Mouse (Mus musculus) left cerebral cortex, adult 9 months (tissue): ENCODE measurements around the gene Tmem251.

ENCODE experiments used
- DNase-seq, 2 experiments: peaks; one replicate each; pipeline ENCODE4 v3.0.0; 2022; ENCODE audit warnings: low spot score in 2 of 2

Tmem251 gene

GRCm38 (mm10) chr12:102710851-102711375 lies 32.6 kb upstream of the Tmem251 start:
- DNase-seq: no peak

DNA sequence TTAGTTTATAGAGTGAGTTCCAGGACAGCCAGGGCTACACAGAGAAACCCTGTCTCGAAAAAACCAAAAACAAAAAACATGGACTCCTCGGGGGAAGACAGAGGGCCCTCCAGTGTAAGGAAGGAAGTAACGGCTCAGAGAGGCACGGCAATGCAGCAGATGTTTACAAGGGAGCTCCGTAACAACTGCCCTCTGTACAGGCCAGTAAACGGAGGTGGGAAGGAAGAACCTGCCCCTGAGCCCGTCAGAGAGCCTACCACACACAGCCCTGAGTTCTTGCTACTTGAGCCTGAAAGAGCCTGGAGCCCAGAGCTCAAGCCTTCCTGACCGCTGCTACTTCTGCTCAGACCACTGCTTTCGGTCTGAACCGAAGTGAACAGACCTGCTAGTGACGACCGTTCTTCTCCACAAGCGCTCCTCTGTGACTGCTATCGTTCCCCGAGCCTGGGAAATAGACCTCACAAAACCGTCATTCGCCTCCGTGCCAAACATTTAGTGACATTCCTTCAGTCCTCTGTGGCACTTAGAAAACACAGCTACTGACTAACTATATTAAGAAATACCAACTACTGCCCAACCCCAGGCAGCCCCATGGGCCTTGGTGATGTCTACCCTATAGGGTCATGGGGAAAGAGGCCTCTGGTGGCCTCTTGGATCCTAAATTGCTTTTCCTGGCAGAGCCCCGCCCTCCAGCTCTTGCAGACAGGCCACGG lies 30.3 kb upstream of the Tmem251 start:
- no peak for DNase-seq

GRCm38 (mm10) chr12:102714116-102714515 lies 29.4 kb upstream of the Tmem251 start:
- DNase-seq: no peak

DNA sequence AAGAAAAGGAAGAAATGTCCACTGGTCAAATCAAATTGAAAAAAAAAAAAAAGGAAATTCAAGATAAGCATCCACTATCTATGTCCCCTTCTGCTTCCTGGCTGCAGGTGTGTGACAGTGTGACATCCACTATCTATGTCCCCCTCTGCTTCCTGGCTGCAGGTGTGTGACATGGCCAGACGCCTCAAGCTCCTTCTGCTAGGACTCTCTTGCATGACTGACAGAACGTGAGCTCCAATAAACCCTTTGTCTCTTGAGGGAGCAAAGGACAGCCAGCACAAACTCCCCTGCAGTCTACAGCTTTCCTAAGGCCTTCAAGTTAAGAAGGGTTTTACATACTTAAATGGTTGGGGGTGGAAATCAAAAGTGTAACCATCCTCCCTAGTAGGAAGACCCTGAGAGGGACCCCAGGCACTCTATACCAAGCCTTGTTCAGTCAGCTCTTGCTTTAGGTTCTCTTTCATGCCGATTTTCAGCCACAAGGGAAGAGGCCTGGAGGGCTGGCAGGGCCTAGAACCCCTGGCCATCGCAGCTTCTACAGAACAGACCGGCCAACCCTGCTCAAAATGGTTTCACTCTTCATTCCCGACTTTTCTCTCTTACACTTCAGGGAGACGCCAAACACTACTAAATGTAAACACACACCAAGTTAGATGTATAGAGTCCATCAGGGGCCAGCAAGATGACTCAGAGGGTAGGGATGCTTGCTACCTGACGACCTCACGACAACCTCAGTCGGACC lies 28.7 kb upstream of the Tmem251 start:
- DNase-seq: no peak

DNA sequence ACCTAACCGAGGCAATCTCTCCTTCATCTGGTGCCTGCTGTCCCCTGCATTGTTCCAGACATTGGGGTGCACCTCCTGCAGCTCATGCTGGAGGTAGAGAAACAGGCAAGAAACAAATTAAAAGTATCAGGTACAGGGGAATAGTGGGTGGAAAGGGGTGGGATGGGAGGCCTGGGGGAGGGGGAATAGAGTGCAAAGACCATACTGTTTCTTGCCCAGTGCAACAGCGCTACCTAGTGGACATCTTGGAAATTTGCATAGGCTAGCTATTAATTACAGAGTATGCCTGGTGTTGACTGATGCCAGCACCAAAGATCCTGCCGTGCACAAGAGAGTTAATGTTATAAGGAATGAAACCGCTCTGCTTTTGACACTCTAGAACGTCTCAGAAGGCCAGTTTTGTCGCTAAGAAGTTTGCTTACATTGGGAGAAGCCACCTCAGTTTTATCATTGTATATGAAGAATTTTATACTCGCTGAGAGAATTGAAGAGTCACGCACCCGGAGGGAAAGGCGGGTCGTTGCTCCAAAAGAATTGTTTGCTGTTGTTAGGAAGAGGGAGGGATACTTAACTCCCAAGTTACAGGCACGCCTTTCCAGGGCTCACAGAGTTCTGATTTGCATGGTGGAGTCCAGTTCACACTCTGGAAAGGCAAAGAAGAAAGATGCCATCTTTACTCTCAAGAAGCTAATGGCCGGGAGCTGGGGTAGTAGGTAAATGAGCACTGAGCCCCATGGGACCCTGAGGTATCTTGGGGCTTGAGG lies 23.8 kb upstream of the Tmem251 start:
- DNase-seq: no peak

GRCm38 (mm10) chr12:102722451-102722850 lies 21.1 kb upstream of the Tmem251 start:
- no peak for DNase-seq

DNA sequence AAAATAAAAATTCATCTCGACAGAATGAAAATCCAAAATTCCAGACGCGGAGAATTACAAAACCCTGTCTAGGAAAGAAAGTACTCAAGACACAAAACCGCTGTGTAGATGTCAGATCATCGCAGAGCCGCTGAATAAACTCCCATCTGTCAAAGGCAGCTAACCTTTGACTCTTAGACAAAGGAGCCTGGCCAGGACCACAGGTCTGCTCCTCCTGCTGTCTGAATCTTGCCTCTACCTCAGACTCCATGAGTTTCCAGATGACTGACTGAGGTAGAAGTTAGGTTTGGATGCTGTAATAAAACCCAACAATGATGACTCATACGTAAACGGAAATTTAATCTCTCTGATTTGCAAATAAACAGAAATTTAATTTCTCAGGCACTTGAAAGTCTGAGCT lies 20.6 kb upstream of the Tmem251 start:
- no peak for DNase-seq

- peak in 1 of 2 experiments; percentile 62 for DNase-seq
Measured at GRCm38 (mm10) chr12:102723861-102724260, 19.7 kb upstream of the Tmem251 start.

GRCm38 (mm10) chr12:102725146-102725545 lies 18.4 kb upstream of the Tmem251 start:
- DNase-seq: no peak

DNA sequence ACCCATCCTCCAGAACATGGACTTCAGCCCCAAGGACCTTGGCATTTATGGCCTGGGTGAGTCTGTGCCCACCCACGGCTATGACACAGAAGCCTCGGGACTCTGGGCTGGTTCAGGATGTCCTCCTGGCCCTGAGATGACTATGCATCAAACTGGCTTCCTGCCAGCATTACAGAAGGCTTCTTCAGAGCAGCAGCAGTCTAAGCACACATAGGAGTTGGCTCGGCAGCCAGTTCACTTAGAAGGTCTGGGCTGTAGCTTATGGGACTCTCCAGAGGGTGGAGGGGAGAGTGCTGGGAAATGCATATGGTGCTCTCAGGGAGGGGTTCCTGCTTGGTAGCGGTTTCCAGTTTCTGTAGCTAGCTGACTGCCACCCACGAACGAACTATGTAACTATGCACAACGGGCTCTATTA lies 17.8 kb upstream of the Tmem251 start:
- no peak for DNase-seq

DNA sequence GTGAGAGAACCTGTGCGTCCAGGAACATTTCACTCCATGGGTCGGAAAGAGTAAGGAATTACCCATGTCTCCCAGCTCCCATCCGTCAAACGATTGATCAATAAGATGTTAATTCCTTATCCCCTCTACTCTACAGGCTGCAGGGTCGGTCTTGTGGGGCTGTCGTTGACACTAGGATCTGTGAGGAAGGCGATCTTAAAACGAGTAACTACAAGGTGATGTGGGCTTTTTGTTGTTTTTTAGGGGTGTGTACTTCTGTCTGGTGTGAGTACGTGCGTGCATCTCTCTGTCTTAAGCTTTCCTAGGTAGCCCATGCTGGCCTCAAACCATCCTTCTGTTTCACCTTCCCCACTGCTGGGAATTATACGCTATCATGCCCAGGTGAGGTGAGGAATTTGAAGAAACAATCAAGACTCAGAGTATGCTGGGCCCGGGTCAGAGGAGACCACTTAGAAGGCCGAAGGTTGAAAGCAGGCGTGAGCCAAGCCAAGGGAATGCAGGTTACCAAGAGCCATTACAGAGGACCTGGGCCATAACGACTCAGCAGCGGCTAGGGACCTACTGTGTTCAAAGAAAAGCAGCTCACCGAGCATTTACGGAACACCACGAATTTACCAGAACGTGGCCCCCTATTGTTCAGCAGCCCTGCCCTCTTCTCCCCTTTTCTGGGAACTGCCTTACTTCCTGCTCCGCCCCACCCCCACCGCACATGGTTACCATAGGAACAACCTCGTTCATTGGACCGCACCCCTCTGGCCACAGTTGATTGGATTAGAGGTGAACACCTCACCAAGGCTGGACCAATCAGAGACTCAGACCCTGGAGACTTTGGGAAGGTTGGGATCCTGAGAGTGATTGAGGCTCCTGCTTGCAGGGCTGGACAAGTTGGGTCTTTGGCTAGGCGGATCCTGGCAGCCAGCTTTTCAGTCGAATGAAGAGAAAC lies 13.4 kb upstream of the Tmem251 start:
- DNase-seq: peak in 1 of 2 experiments; percentile 79

- no peak for DNase-seq
Measured at GRCm38 (mm10) chr12:102730798-102731619, 12.6 kb upstream of the Tmem251 start.

- peak in 1 of 2 experiments; percentile 49 for DNase-seq
Measured at GRCm38 (mm10) chr12:102733381-102733780, 10.2 kb upstream of the Tmem251 start.

DNA sequence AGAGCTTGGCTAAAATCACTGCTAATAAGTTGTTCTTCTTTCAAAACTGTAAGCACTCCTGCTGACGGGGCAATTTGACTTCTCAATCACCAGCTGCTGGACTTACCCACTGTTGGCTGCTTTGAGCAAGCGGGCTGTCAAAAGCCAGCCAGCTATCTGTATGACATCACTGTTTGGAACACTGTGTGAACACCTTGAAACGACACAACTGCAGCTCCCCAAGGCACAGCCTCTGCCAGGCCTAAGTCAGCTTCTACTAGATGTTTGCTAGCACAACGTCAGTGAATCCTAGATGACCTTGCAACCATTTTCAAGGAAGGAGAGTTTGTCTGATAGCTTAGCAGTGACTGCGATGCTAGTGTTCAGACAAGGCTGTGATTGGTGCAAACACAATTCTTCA lies 4.5 kb upstream of the Tmem251 start:
- no peak for DNase-seq

GRCm38 (mm10) chr12:102740285-102740684 lies 3.3 kb upstream of the Tmem251 start:
- DNase-seq: no peak

DNA sequence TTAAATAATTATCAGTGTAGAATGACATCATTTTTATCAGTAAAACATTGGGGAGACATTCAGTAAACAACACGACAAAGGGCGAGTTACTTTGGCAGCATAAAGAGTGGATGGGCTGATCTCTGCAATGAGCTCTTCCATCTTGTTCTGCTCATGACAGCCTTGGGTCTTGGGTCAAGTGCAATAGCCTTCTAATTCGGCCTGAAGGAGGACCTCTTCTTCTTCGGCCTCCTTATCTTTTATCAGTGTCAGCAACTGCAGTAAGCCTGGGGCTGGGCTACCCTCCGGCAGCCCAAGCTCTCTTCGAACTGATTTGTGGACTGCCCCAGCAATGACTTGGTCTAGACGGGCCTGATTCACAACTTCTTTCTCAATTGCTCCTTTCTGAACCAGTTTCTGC lies 1.5 kb upstream of the Tmem251 start:
- DNase-seq: no peak

- DNase-seq: peak in 1 of 2 experiments; percentile 43
Measured at GRCm38 (mm10) chr12:102743036-102743588, 450 bp upstream of the Tmem251 start.

DNA sequence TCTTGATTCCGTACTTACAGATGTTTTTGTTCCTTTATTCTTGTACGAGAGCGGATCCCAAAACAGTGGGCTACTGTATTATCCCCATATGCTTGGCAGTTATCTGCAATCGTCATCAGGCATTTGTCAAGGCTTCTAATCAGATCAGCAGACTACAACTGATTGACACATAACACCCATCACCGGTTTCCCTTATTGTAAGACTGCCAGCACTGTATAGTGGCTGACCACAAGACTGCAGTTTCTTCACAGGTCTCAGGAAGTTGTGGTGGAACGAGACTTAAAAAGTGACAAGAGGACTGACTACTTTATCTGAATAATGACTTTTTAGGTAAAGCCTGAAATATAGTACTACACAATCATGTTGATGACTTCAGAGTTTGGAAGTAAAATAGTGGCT lies 1.3 kb downstream of the Tmem251 start:
- no peak for DNase-seq

DNA sequence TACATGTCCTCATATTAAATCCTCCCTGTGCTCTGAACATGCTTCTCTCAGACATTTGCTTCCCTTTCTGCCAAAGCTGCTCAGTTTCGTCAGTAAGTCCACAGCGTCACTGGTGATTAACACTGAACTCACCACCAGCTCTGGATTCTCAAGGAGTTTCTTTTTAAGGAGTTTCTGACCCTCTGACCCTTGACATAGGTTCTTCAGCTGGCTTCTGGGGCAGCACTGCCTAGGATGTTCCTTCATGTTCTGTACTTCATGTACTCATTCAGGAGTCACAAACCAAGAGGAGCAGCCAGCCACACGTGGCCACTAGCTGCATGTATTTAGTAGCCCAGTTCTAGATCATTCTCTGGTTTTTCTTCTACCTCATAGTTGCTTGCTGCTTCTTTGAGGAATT lies 4.7 kb downstream of the Tmem251 start:
- no peak for DNase-seq

- DNase-seq: no peak
Measured at GRCm38 (mm10) chr12:102756304-102756703, 12.7 kb downstream of the Tmem251 start.
